Mouse (Mus musculus): ENCODE results near the gene Lhfpl2. TPM values are rescaled to one million over a fixed set of nuclear protein-coding genes. Genes with fewer than 3 reads are reported as not detected.

The Lhfpl2 gene
- polyA plus RNA-seq, 1 experiment from 2014 or later = 144 TPM

GRCm38 (mm10) chr13:94155657-94156429 is 98.2 kb downstream of the Lhfpl2 start:
- H3K79me2 ChIP-seq (ENCODE audit: inconsistent target) = peaks cover 20% of the 10 kb centered on the region; the same call in 1 of the 2 replicates
- no peaks in the 10 kb centered on the region for H3K36me3 ChIP-seq (ENCODE audit: inconsistent target)
- WGBS (ENCODE audit: missing documents) = 73% methylated on average over 9 of the region's 9 CpGs
- no peak overlapping the region for H3K4me3 ChIP-seq (ENCODE audit: inconsistent target)
- H3K27ac ChIP-seq = peak overlapping the region; percentile 98

GRCm38 (mm10) chr13:94158864-94159477 is 101.4 kb downstream of the Lhfpl2 start:
- peak overlapping the region; percentile 95 for H3K27ac ChIP-seq
- WGBS (ENCODE audit: missing documents) = 6% methylated on average over 6 of the region's 6 CpGs
- no peaks in the 10 kb centered on the region for H3K36me3 ChIP-seq (ENCODE audit: inconsistent target)
- no peak overlapping the region for H3K4me3 ChIP-seq (ENCODE audit: inconsistent target)
- peaks cover 20% of the 10 kb centered on the region; the same call in 1 of the 2 replicates for H3K79me2 ChIP-seq (ENCODE audit: inconsistent target)

DNA sequence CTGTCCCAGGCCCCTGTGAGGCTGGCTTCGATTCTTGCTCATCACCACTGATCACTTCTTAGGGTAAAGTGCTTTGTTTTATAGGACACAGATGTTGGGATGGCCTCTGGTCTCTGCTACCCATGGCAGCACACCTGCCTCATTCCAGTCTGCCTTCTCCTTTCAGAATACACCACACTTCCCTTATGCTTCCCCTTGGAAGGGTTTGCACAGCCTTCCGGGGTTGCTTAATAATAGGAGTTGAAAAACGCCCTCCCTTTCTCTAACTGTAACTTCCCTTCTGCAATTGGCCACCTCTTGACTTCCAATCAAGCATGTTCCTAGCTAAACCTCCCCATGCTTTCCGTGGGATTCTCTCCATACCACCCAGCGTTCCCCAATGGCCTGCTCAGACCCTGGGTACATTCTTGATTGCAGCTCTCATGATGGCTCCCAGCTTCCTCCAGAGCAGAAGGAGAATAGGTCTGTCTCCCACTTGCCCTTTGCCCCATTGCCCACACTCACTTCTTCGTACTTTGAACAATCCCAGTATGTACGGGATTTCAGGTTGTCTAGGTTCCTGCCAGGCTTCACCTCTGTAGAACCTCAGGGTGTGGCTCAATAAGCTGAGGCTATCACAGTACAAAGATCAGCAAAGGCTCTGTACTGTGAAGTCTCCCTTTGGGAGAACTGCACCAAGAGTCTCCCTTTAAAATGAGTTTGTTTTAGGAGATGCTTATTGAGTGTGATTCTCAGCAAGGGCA is 102.1 kb downstream of the Lhfpl2 start:
- WGBS (ENCODE audit: missing documents) = 47% methylated on average over 7 of the region's 7 CpGs
- Histone ChIP-seq H3K4me3 (ENCODE audit: inconsistent target) (no peak overlapping the region), H3K27ac (peak overlapping the region; percentile 95), H3K79me2 (ENCODE audit: inconsistent target) (peaks cover 20% of the 10 kb centered on the region; the same call in 1 of the 2 replicates), H3K36me3 (ENCODE audit: inconsistent target) (no peaks in the 10 kb centered on the region)

- Histone ChIP-seq H3K79me2 (ENCODE audit: inconsistent target) (no peaks in the 10 kb centered on the region), H3K27ac (peak overlapping the region; percentile 34), H3K36me3 (ENCODE audit: inconsistent target) (no peaks in the 10 kb centered on the region), H3K4me3 (ENCODE audit: inconsistent target) (no peak overlapping the region)
- 72% methylated on average over 6 of the region's 6 CpGs for WGBS (ENCODE audit: missing documents)
Observed at GRCm38 (mm10) chr13:94164501-94164900, 106.9 kb downstream of the Lhfpl2 start.

- Histone ChIP-seq H3K36me3 (ENCODE audit: inconsistent target) (no peaks in the 10 kb centered on the region), H3K27ac (peak overlapping the region; percentile 77)
- WGBS (ENCODE audit: missing documents) = 93% methylated on average over 5 of the region's 5 CpGs
Observed at GRCm38 (mm10) chr13:94168319-94168718, 110.7 kb downstream of the Lhfpl2 start.

GRCm38 (mm10) chr13:94169325-94169916 is 111.8 kb downstream of the Lhfpl2 start:
- H3K27ac ChIP-seq = peak overlapping the region; percentile 77
- 30% methylated on average over 6 of the region's 6 CpGs for WGBS (ENCODE audit: missing documents)
- no peaks in the 10 kb centered on the region for H3K36me3 ChIP-seq (ENCODE audit: inconsistent target)
- H3K79me2 ChIP-seq (ENCODE audit: inconsistent target) = peaks cover 5% of the 10 kb centered on the region
- no peak overlapping the region for H3K4me3 ChIP-seq (ENCODE audit: inconsistent target)

More at GRCm38 (mm10) chr13:94168319-94168718, 110.7 kb downstream of the Lhfpl2 start:
- Histone ChIP-seq H3K79me2 (ENCODE audit: inconsistent target) (no peaks in the 10 kb centered on the region), H3K4me3 (ENCODE audit: inconsistent target) (no peak overlapping the region)

DNA sequence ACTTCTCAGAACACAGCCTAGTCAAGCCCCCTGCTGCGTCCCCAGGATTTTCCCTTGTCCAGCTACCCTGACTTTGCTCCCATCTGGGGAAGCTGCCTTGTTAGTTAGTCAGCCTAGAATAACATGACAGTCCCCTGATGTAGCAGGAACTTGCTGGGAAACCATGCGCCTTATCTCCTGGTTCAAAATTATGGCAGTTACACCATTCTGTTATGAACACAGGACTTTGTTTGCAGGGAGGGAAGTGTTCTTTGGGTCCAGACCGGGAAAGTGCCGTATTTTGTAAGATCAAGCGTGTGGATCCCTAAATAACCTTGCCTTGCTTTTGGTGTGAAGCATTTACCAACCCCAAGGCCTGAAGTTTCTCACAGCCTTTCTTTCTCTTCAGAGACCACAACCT is 114.0 kb downstream of the Lhfpl2 start:
- Histone ChIP-seq H3K4me3 (ENCODE audit: inconsistent target) (no peak overlapping the region), H3K36me3 (ENCODE audit: inconsistent target) (no peaks in the 10 kb centered on the region), H3K27ac (peak overlapping the region; percentile 92), H3K79me2 (ENCODE audit: inconsistent target) (peaks cover 27% of the 10 kb centered on the region)
- 81% methylated on average over 5 of the region's 5 CpGs for WGBS (ENCODE audit: missing documents)

DNA sequence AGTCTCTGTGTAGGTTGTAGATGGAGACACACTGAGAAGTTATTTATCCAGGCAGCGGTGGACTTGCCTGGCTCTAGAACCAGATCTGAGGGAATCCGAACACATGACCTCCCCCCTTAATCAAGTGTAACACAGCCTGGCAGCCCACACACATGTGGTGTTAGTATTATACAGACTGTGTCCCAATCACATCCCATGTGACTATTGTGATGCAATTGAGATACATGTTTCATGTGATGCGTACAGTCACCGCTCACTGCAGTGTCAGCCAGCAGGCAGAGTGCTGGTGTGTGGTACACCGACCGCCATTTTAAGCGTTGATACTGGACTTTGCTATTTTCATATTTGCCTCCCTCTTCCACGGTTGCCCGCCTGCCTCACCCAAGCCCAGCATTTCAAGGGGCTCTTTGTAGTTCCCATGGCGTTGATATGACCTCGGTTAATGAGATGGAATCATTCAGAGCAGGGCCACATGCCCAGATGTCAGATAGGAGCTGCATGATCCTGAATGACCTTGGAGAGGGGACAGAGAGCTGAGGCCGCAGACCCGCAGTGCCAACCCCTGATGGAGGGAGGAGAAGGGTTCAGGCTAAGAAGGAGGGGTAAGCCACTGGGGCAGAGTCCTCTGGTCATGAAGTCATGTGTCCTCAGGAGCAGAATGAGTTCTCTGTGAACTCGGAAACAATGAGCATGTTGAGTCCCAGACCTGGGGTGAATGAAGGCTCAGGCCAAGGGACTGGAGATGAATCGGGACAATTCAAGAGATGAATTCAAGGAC is 115.1 kb downstream of the Lhfpl2 start:
- Histone ChIP-seq H3K79me2 (ENCODE audit: inconsistent target) (peaks cover 38% of the 10 kb centered on the region), H3K36me3 (ENCODE audit: inconsistent target) (peaks cover 3% of the 10 kb centered on the region; the same call in 1 of the 2 replicates), H3K27ac (peak overlapping the region; percentile 92), H3K4me3 (ENCODE audit: inconsistent target) (no peak overlapping the region)
- WGBS (ENCODE audit: missing documents) = 96% methylated on average over 15 of the region's 15 CpGs

DNA sequence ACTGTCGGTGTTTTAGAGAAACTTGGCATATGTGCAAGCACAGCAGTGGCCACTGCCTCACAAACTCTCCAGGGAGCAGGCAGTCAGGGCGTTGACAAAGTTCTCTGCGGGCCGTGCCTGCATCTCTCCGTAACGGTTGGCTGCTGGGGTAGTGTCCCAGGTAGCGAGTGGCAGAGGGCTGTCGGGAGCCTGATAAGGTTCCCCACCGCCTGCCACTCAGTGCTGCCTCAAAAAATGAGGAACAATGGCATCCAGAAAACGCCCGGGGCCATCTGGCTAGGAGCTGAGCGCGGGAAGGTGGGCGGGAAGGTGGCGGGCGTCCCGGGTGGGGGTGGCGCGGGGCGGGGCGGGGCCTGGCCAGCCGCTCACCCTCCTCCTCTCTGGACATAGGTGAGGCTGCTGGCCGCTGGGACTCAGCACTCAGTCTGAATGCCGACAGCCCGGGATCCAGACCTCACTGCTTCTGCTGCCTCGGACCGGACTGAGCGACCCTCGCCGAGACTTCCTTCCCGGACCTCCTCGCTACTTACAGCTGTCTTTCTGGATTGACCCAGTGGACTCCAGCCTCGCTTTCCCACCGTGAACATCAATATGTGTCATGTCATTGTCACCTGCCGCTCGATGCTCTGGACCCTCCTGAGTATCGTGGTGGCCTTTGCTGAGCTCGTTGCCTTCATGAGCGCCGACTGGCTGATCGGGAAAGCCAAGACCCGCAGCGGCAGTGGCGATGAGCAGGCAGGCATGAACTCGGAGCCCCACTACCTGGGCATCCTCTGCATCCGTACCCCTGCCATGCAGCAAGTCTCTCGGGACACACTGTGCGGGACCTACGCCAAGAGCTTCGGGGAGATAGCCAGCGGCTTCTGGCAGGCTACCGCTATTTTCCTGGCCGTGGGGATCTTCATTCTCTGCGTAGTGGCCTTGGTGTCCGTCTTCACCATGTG is 116.3 kb downstream of the Lhfpl2 start:
- peak overlapping the region; percentile 92 for H3K27ac ChIP-seq
- H3K4me3 ChIP-seq (ENCODE audit: inconsistent target) = peak overlapping the region; percentile 95
- H3K79me2 ChIP-seq (ENCODE audit: inconsistent target) = peaks cover 50% of the 10 kb centered on the region
- WGBS (ENCODE audit: missing documents) = 1% methylated on average over 55 of the region's 55 CpGs
- peaks cover 6% of the 10 kb centered on the region; the same call in 1 of the 2 replicates for H3K36me3 ChIP-seq (ENCODE audit: inconsistent target)

DNA sequence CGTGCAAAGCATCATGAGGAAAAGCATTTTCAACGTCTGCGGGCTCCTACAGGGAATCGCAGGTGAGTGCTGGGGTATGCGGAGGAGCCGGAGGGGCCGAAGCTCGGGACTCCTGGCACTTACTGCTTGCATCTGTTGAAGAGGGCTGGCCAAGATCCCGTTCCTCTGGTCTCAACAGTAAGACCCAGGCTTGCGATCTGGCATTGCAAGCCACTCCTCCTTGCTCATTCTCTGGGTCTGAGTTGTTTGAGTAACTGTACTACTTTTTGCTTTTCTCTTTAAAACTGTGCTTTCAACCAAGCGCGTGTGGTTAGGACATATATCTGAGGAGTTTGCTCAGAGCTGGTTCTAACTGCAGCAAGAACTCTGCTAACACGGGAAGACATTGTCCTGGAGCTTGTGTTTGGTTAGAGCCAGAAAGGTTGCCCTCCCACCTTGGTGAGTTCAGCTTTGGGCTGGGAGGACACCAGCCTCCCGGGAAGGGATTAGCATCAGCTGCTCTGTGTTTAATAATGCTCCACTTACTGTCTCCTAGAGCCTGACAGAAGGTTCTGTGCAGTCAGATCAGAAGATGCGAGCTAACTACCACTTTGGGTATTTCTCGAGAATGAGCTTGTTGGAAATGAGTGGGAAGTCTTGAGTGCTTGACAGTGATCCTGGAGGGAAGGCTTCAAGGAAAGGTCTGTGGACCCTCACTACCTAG is 117.1 kb downstream of the Lhfpl2 start:
- H3K36me3 ChIP-seq (ENCODE audit: inconsistent target) = peaks cover 14% of the 10 kb centered on the region; the same call in 1 of the 2 replicates
- WGBS (ENCODE audit: missing documents) = 4% methylated on average over 16 of the region's 16 CpGs
- peak overlapping the region; percentile 92 for H3K27ac ChIP-seq
- peaks cover 58% of the 10 kb centered on the region for H3K79me2 ChIP-seq (ENCODE audit: inconsistent target)
- H3K4me3 ChIP-seq (ENCODE audit: inconsistent target) = peak overlapping the region; percentile 95

- 23% methylated on average over 6 of the region's 6 CpGs for WGBS (ENCODE audit: missing documents)
- Histone ChIP-seq H3K36me3 (ENCODE audit: inconsistent target) (peaks cover 14% of the 10 kb centered on the region; the same call in 1 of the 2 replicates), H3K4me3 (ENCODE audit: inconsistent target) (peak overlapping the region; percentile 95), H3K79me2 (ENCODE audit: inconsistent target) (peaks cover 66% of the 10 kb centered on the region), H3K27ac (peak overlapping the region; percentile 92)
Observed at GRCm38 (mm10) chr13:94175379-94176050, 117.9 kb downstream of the Lhfpl2 start.

DNA sequence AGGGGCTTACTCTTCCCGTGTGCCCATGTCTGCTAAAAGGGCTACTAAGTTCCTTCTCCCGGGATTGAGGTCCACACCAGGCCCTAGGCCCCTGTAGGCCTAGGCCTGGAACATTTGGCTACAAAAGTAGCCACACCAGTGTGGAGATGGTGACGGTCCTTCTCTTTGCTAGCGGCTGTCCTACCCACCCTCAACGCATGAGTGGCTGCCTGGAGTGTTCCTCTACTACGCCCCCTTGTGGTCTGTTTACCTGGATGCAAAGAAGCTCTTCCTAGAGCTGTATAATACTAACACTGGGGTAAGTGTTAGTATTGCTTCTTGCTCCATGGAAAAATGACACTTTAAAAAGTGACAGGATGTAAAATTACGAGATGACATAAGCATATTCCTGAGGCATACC is 119.6 kb downstream of the Lhfpl2 start:
- WGBS (ENCODE audit: missing documents) = 36% methylated on average over 7 of the region's 7 CpGs
- Histone ChIP-seq H3K4me3 (ENCODE audit: inconsistent target) (peak overlapping the region; percentile 95), H3K79me2 (ENCODE audit: inconsistent target) (peaks cover 83% of the 10 kb centered on the region), H3K27ac (peak overlapping the region; percentile 92), H3K36me3 (ENCODE audit: inconsistent target) (peaks cover 14% of the 10 kb centered on the region; the same call in 1 of the 2 replicates)

All from macrophage (primary cell).